Mouse (Mus musculus) limb, embryonic 15.5 days (tissue): ENCODE results near the gene Prss53. TPM values are rescaled to one million over a fixed set of nuclear protein-coding genes. Genes with fewer than 3 reads are reported as not detected.

Experiments
- polyA plus RNA-seq: library from polyadenylated mRNA; unstranded; fragments of >200 nt; fragmentation: Nextera tagmentation; extraction: Ambion mirVana; gene quantifications from 2 replicates; pipeline ENCODE4 v1.2.1, GENCODE M21; 2015

Gene Prss53
- polyA plus RNA-seq, 1 experiment from 2014 or later = 2.4 TPM

Other genes starting within 250 kb of the Prss53 start
- gene Bcl7c, start 182.0 kb downstream of the Prss53 start, polyA plus RNA-seq = 81.1 and 90.5 TPM in 2 replicates
- 25.3 and 28.7 TPM in 2 replicates for gene Ctf1, start 178.2 kb downstream of the Prss53 start, polyA plus RNA-seq
- 0.19 and 0.44 TPM in 2 replicates for gene Ctf2, start 158.8 kb downstream of the Prss53 start, polyA plus RNA-seq
- 4.3 and 4.4 TPM in 2 replicates for gene Fbxl19, start 146.4 kb downstream of the Prss53 start, polyA plus RNA-seq
- 23.6 and 26.5 TPM in 2 replicates for gene Orai3, start 121.2 kb downstream of the Prss53 start, polyA plus RNA-seq
- gene Setd1a, start 114.3 kb downstream of the Prss53 start, polyA plus RNA-seq = 18.6 and 21.7 TPM in 2 replicates
- gene Gm49388, start 105.4 kb downstream of the Prss53 start, polyA plus RNA-seq = not detected in 2 replicates
- gene Hsd3b7, start 90.4 kb downstream of the Prss53 start, polyA plus RNA-seq = 18.7 and 23.8 TPM in 2 replicates
- 72.5 and 79.5 TPM in 2 replicates for gene Stx4a, start 66.7 kb downstream of the Prss53 start, polyA plus RNA-seq
- 3.6 and 3.8 TPM in 2 replicates for gene Stx1b, start 66.4 kb downstream of the Prss53 start, polyA plus RNA-seq
- 9.1 and 10.0 TPM in 2 replicates for gene Zfp646, start 14.7 kb downstream of the Prss53 start, polyA plus RNA-seq
- 16.4 TPM in 2 replicates for gene Zfp668, start 14.1 kb downstream of the Prss53 start, polyA plus RNA-seq
- not detected in 2 replicates for gene Gm21974, start 4.5 kb upstream of the Prss53 start, polyA plus RNA-seq
- gene Vkorc1, start 4.6 kb upstream of the Prss53 start, polyA plus RNA-seq = 269 and 272 TPM in 2 replicates
- 98.3 and 117 TPM in 2 replicates for gene Bckdk, start 13.1 kb upstream of the Prss53 start, polyA plus RNA-seq
- gene Kat8, start 21.5 kb upstream of the Prss53 start, polyA plus RNA-seq = 37.8 and 38.7 TPM in 2 replicates
- 11.5 and 14.2 TPM in 2 replicates for gene Prss8, start 39.1 kb upstream of the Prss53 start, polyA plus RNA-seq
- 11.6 and 12.9 TPM in 2 replicates for gene Prss36, start 55.8 kb upstream of the Prss53 start, polyA plus RNA-seq
- gene Fus, start 76.5 kb upstream of the Prss53 start, polyA plus RNA-seq = 339 and 390 TPM in 2 replicates
- gene Pycard, start 102.9 kb upstream of the Prss53 start, polyA plus RNA-seq = 150 and 154 TPM in 2 replicates
- 3.1 and 8.4 TPM in 2 replicates for gene Trim72, start 113.0 kb upstream of the Prss53 start, polyA plus RNA-seq
- gene Itgam, start 171.7 kb upstream of the Prss53 start, polyA plus RNA-seq = 2.1 and 2.3 TPM in 2 replicates
- gene Gm49368, start 171.7 kb upstream of the Prss53 start, polyA plus RNA-seq = not detected in 2 replicates
- 0.10 TPM in 2 replicates for gene Itgax, start 238.6 kb upstream of the Prss53 start, polyA plus RNA-seq